Mouse (Mus musculus) ES-E14 (cell line): Measurements from ENCODE around the gene Alkbh1.

Experiments used
- HCFC1 ChIP-seq: IDR thresholded peaks from 2 replicates; pipeline ENCODE4 v1.6.1; 2012; ENCODE audit warnings: low read length, inconsistent platforms, borderline replicate concordance; ENCODE audit not compliant: insufficient read depth
- MAFK ChIP-seq: IDR thresholded peaks from 2 replicates; pipeline ENCODE4 v1.6.1; 2014; ENCODE audit warnings: mild to moderate bottlenecking, low read depth, low read length, inconsistent platforms; ENCODE audit not compliant: insufficient read depth
- ZC3H11A ChIP-seq: IDR thresholded peaks from 2 replicates; pipeline ENCODE4 v1.6.1; 2012; ENCODE audit warnings: low read depth, mild to moderate bottlenecking, inconsistent platforms, low read length, borderline replicate concordance

DNA sequence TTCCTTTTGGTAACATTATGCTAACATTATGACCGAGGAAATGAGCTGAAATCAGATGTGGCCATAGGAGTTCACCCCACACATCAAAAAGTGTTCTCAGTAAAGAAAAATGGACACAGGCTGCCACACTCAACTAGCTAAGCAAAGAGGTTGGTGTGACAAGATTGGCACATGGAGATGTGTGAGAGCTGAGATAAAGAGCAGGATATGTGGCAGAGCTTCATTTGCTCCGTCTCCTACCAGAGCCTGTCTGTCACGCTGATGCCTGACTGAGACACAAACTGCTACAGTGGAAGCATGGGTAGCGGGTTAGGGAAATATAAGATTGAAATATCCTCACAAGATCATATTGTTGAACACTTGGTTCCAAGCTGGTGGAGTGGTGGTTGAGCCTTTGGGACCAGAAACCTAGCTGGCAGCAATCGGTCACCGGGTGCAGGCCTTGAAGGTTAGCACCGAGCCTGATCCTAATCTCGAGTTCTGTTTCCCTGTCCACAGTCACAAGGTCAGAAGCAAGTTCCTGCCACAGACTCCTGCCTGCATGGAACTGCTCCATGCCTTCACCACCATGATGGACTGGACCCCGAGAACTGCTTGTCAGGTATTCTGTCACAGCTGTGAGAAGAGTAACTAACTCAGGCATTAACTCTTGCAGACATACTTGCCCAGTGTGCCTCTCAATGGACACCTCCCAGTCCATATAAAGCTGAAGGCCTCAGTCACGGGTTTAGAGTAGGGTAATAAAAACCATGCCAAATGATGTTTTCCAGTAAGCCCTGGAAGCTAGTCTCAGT, 63.0 kb downstream of the Alkbh1 start:
- TF ChIP-seq ZC3H11A (no peak), HCFC1 (no peak), MAFK (no peak)
